11 mouse cellular contexts compared by ENCODE assay signal in the genomic region with DNA sequence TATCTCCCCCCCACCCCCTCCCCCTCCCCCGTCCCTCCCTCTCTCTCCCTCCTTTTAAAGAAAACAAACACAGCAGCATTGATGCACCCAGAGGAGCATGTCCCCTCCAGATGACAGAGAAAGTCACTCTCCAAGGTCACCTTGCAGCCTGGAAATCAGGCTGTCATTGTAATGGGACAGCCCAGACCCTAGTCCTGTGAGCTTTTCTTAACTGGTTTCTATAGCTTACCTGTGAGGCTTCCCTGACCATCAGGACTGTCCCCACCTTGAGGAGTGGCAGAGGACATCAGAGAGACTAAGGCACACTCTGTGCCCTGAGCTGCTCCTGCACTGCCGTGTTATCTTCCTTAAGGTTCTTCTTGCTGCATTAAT.
DNase-seq lines count a peak whose midpoint lies in the region; ATAC-seq lines count a peak whose summit lies in the region.
"Had no signal": no experiment of that assay in that cellular context is flagged by ENCODE, and none has a peak within 500 bp of the region (broad histone marks: within the 10 kb centered on the region; RNA-seq: fewer than 3 reads in every experiment).

No protein-coding gene starts in this region.

- no peak overlapping the region for H3K9ac ChIP-seq in kidney, embryonic 15.5 days
- no peak overlapping the region for H3K9ac ChIP-seq in neural tube, embryonic 13.5 days
- no peak overlapping the region for H3K9ac ChIP-seq in neural tube, embryonic 15.5 days (replicated peaks)
- no peak overlapping the region for H3K9ac ChIP-seq in stomach, embryonic 15.5 days
- H3K9ac ChIP-seq: forebrain, embryonic 13.5 days had no signal

- H3K27me3 ChIP-seq in kidney, embryonic 15.5 days: no peaks in the 10 kb centered on the region
- H3K27me3 ChIP-seq in neural tube, embryonic 13.5 days: no peaks in the 10 kb centered on the region
- no peaks in the 10 kb centered on the region for H3K27me3 ChIP-seq in neural tube, embryonic 15.5 days (replicated peaks)
- no peaks in the 10 kb centered on the region for H3K27me3 ChIP-seq in limb, embryonic 10.5 days (ENCODE audit: low read depth, poor library complexity, severe bottlenecking)
- no peaks in the 10 kb centered on the region for H3K27me3 ChIP-seq in stomach, embryonic 15.5 days (replicated peaks)
- H3K27me3 ChIP-seq: forebrain, embryonic 13.5 days had no signal

- no peak for DNase-seq in kidney, adult 8-10 months
- DNase-seq in limb, embryonic 10.5 days (ENCODE audit: low spot score): no peak
- no peak for DNase-seq in cerebellum, postnatal 10 days
- DNase-seq: right cerebral cortex, postnatal 14 days; thymus, postnatal 14 days had no signal

- H3K4me3 ChIP-seq in kidney, embryonic 15.5 days (replicated peaks): no peak overlapping the region
- no peak overlapping the region for H3K4me3 ChIP-seq in neural tube, embryonic 13.5 days
- H3K4me3 ChIP-seq in neural tube, embryonic 15.5 days (replicated peaks): no peak overlapping the region
- no peak overlapping the region for H3K4me3 ChIP-seq in limb, embryonic 10.5 days
- no peak overlapping the region for H3K4me3 ChIP-seq in stomach, embryonic 15.5 days (replicated peaks)
- H3K4me3 ChIP-seq: forebrain, embryonic 13.5 days had no signal

- H3K9me3 ChIP-seq in kidney, embryonic 15.5 days (replicated peaks): no peaks in the 10 kb centered on the region
- H3K9me3 ChIP-seq in neural tube, embryonic 13.5 days: no peaks in the 10 kb centered on the region
- H3K9me3 ChIP-seq in neural tube, embryonic 15.5 days (replicated peaks): no peaks in the 10 kb centered on the region
- no peaks in the 10 kb centered on the region for H3K9me3 ChIP-seq in limb, embryonic 10.5 days (replicated peaks)
- H3K9me3 ChIP-seq in stomach, embryonic 15.5 days: no peaks in the 10 kb centered on the region
- H3K9me3 ChIP-seq: forebrain, embryonic 13.5 days had no signal

- H3K27ac ChIP-seq in kidney, embryonic 15.5 days: peak overlapping the region; percentile 96
- H3K27ac ChIP-seq in neural tube, embryonic 13.5 days (replicated peaks): 0 out of 2 replicates have a peak overlapping the region, but pooled peaks have one; percentile 25
- H3K27ac ChIP-seq in neural tube, embryonic 15.5 days (replicated peaks): no peak overlapping the region
- peak overlapping the region; percentile 76 for H3K27ac ChIP-seq in limb, embryonic 10.5 days
- peak overlapping the region; percentile 87 for H3K27ac ChIP-seq in stomach, embryonic 15.5 days
- H3K27ac ChIP-seq: forebrain, embryonic 13.5 days; macrophage had no signal

- H3K4me2 ChIP-seq in kidney, embryonic 15.5 days: 0 out of 2 replicates have a peak overlapping the region, but pooled peaks have one; percentile 2
- H3K4me2 ChIP-seq in neural tube, embryonic 13.5 days: no peak overlapping the region
- no peak overlapping the region for H3K4me2 ChIP-seq in neural tube, embryonic 15.5 days
- no peak overlapping the region; the same call in 1 of the 2 replicates for H3K4me2 ChIP-seq in stomach, embryonic 15.5 days
- H3K4me2 ChIP-seq: forebrain, embryonic 13.5 days had no signal

- H3K36me3 ChIP-seq in kidney, embryonic 15.5 days: peaks cover 4% of the 10 kb centered on the region; the same call in 1 of the 2 replicates
- no peaks in the 10 kb centered on the region for H3K36me3 ChIP-seq in neural tube, embryonic 13.5 days
- no peaks in the 10 kb centered on the region for H3K36me3 ChIP-seq in neural tube, embryonic 15.5 days
- peaks cover 4% of the 10 kb centered on the region for H3K36me3 ChIP-seq in limb, embryonic 10.5 days
- H3K36me3 ChIP-seq in stomach, embryonic 15.5 days: no peaks in the 10 kb centered on the region

- H3K4me1 ChIP-seq in kidney, embryonic 15.5 days: peaks cover 86% of the 10 kb centered on the region
- H3K4me1 ChIP-seq in neural tube, embryonic 13.5 days (replicated peaks): peaks cover 71% of the 10 kb centered on the region
- peaks cover 63% of the 10 kb centered on the region for H3K4me1 ChIP-seq in neural tube, embryonic 15.5 days
- peaks cover 51% of the 10 kb centered on the region for H3K4me1 ChIP-seq in limb, embryonic 10.5 days
- peaks cover 26% of the 10 kb centered on the region for H3K4me1 ChIP-seq in stomach, embryonic 15.5 days

- ATAC-seq in kidney, embryonic 15.5 days (replicated peaks; ENCODE audit: low FRiP score): peak; percentile 78
- no peak for ATAC-seq in neural tube, embryonic 13.5 days (ENCODE audit: low read depth)
- no peak for ATAC-seq in neural tube, embryonic 15.5 days (ENCODE audit: low FRiP score)
- no peak; the same call in 1 of the 2 replicates for ATAC-seq in stomach, embryonic 15.5 days (ENCODE audit: insufficient read depth, low FRiP score, low read depth)
- ATAC-seq: forebrain, embryonic 13.5 days had no signal

- 14% methylated on average over 2 of the region's 2 CpGs for WGBS in kidney, embryonic 15.5 days
- 51% methylated on average over 2 of the region's 2 CpGs for WGBS in neural tube, embryonic 13.5 days
- 74% methylated on average over 2 of the region's 2 CpGs for WGBS in neural tube, embryonic 15.5 days
- 34% methylated on average over 2 of the region's 2 CpGs for WGBS in limb, embryonic 10.5 days
- WGBS in stomach, embryonic 15.5 days: 29% methylated on average over 2 of the region's 2 CpGs
